Mouse (Mus musculus) lung, postnatal 4 days (tissue): ENCODE measurements at regions not wholly inside any gene's neighbourhood (a gene's known extent, or its start where the extent isn't known, plus 50 kb on each side); places are given as distances from the start of the nearest gene placed in this dataset.

ENCODE experiments used
- DNase-seq, 2 experiments: peaks; one replicate each; pipeline ENCODE4 v3.0.0; 2021

DNA sequence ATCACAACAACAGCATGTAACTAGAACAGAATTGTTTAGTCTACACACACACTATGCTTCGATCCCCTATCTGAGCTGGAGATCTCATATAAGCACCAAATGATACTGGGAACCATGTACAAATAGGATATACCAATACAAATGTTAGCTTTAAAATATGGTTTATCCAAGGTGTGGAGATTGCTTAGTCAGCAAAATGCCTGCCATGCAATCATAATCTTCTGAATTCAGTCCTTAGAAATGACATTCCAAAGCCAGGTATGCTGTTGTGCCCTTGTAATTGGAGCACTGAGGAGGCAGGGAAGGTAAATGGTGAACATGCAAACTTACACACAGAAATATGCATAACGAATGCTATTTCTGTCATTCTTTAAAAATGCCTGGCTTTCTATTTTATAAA lies 54.0 kb upstream of the Thsd7b start:
- DNase-seq, result no peak

DNA sequence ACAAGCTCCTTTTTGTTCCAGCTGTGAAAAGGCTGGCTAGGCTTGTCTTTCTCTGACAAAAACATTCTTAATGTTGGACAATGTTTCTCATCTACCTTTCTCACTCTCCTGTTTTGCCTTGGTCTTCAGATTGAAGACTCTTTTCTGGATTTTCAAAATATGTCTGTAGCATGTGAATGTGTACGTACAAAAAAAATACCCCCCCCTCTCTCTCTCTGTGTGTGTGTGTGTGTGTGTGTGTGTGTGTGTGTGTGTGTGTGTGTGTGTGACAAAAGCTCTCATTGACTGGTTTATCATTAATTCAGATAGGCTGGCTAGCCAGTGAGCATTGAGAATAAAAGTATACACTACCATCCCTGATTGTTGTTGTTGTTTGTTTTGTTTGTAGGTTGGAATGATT lies 64.3 kb upstream of the Thsd7b start:
- DNase-seq, result no peak

DNA sequence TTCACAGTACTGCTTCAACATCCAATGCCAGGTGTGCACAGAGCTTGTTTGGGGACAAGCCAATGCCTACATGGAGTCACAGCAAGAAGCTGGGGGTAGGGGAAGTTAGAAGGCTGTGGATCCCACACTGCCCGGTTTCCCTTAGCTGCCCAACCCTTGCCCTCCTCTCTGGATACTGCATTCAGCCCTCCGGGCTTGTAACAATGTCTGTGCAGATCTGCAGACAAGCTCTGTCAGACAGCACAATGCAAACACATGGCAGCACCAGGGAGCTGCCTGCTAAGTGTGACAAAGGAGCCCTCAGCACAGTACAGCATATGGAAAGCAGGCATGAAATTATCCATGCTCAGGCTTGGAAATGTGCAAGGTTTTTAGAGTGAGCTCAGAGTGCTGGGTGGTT lies 64.7 kb upstream of the Thsd7b start:
- DNase-seq, result no peak

DNA sequence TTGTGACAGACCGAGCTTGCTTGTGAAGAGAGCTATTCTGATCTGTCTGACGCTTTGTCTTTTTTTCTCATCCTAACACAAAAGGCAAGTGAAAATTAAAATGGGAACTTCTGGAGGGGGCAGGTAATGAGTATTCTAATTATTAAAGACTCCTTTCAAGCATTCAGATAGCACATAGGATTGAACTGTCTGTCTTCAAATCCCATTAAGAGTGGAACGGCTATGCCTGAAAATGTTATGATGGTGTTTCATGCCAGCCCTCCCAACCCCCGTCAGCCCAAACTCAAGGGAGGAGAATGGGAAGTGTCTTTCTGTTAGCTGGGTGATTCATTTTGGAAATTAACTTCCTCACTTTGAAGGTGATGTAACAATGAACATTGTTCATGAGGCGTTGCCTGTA lies 65.4 kb upstream of the Thsd7b start:
- no peak for DNase-seq

DNA sequence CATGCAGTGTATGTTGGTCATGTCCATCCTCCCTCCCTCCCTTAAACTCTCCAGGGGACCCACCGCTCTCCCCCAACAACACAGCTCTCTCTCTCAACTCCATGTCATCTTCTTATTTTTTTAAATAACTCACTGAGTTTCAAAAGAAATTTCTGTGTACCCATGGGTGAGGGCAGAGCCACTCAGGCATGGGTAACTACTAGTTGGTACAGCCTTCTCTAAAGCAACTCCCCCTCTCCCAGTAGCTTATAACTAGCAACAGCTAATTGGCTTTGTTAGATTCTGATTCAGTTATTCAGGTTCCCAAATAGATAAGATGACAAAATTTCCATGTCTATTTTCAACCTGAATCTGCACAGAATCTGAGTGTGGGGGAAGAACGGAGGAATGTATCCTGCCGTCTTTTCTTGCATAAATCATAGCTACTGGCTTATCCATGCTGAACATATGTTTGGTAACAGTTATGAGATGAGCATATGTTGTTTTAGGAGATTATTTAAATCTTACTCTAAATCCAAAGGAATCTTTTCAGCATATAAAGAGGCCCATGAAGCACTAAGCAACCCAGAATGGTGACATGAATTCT lies 92.8 kb upstream of the Thsd7b start:
- DNase-seq, result no peak

DNA sequence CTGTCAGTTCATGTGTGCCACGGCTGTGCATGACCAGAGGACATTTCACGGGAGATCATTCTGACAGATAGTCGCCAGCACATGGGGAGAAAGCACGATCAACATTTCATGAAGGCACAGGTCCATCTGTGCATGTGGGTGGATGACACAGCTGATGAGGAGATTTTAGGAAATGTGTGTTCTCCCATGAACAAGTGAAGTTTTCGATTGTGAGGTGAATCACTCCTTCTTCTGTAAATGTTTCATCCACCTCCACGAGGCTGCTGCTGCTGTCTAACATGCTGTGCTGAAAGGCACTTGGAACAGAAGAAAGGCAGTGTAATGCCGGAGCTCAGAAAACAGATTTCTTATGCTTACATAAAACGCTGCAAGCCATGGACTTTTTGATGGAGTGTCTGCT lies 103.2 kb upstream of the Thsd7b start:
- no peak for DNase-seq

DNA sequence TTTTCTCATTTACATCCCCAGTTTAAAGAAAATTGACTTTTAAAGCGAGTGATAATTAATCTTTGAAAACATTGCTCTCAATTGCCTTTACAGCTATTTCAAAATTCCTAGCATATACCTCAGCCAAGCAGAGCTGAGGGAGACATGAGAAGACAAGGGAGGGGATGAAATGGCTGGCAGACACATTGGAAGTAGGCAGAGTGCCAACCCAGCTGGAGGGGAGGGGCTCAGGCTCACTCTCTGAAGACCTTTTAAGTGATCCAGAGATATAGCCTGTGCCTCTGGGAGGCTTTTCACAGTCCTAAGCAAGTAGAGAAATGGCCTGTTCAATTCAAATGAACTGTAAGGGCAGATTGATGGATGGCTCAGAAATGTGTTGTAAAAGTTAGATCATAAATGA lies 122.5 kb upstream of the Thsd7b start:
- peak; percentile 44 to 75 for DNase-seq

DNA sequence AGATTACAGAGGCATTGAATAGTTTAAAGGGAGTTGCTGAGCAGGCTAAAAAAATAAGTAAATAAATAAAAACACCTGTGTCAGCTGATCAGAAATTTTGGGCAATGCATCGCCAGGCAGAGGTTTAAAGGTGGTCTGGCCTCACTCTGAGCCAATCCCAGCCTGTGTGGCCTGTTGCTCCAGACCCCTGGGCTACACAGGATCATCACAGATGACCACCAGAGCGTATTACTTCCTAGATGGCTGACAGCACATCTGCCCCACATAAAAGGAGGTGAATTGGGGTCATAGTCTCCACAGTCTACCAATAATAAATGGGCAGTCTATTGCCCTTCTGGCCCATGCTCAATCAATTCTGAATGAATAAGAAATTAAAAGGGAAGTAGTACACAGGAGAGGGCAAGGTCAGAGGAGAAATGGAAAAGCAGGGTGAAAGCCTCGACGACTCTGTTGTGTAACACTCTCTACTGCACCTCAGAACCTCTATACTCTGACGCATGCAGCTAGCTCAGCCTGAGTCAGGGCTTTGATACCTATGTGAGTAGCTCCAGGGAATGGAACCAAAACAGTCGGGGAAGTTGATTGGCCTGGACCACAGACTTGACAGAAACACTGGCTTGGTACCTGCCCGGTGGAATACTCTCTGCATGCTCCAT lies 124.2 kb upstream of the Thsd7b start:
- no peak for DNase-seq

DNA sequence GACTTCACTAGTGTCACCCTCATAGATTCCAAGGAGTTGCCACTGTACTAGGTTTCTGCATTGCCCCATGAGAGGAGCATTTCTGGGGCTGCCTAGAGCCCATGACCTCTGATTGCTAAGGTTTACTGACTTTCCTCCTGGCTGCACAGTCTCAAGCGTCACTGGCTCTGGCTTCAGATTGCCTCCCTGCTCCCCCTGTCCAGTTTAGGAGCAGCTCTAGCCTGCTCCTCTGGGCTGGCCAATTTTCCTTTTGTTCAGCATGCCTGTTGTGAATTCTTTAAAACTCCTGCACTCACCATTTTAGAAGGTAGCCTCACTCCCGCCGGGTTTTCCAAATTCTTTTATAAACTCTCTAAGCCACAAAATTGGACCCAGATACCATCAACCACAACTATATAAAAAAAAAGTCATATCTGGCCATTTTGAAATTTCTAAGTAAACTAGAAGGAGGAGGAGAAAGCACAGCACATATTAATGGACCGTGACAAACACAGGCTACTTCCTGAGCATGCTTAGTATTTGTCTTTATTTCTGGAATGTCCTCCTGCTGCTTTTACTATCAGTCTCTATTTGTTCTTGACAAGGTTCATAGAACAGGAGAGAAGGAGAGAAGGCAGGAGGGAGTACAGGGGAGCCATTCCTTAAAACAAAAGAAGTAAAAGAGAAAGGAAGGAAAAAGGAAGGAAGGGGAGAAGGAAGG lies 126.6 kb upstream of the Thsd7b start:
- DNase-seq, result no peak

DNA sequence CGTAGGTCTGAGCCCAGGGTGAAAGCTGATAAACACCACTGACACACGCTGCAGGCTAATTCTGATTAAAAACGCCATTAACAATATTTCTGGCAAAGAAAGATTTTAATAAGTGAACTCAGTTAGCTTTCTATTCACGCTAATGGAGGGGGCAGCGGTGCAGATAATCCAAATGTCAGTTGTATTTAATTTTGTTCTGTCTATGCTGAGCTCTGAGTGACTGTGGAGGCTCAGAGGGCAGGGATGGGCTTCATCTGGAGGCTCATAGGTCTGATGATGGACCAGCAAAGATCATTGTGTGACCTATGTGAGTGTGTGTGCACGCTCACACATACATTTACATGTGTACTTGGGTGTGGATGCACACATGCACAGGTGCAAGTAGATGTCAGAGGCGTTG lies 134.3 kb upstream of the Thsd7b start:
- no peak for DNase-seq

DNA sequence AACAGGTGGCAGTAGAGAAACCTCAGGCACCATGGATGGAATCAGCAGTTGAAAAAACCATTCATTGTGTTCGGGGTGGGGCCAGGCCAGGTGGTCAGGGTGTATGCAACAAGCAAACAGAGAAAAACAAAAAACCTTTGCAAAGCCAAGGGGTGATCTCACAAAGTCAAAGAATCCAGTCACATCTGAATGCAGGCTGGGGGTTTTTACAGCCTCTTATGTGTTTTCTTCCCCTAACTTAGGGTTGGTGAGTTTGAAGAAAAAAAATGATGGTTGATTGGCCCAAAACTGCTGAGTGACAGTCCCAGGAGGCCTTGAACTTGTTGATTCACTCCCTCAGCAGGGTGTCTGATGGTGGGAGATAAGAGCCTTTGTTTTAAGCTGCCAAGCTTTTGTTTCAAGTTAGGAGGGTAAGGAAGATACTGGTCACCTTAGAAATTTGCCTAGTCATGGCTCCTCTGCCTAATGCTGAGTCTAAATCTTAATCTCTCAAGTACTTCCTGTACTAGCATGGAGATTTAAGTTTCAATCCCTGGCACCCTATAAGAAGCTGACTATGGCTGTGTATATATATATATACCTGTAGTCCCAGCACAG lies 166.0 kb upstream of the Thsd7b start:
- no peak for DNase-seq

DNA sequence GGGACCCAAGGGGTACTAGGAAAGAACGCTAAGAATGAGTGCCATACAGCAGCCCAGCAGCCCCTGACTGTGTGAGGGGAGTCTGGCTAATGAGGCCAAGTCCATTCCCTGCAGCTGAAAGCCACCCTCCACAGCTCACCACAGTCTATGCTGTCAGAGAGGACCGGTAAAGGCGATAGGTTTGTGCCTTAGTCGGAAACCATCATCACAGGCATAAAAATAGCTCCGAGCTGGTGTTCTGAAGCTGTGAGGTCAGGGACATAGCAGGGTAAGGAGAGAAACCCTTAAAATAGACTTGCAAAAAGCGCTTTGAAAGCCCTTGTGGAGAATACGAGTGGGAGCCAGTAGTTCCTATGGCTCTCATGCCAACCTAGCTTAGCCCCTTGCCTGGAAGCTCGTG lies 172.1 kb upstream of the Thsd7b start:
- no peak for DNase-seq

DNA sequence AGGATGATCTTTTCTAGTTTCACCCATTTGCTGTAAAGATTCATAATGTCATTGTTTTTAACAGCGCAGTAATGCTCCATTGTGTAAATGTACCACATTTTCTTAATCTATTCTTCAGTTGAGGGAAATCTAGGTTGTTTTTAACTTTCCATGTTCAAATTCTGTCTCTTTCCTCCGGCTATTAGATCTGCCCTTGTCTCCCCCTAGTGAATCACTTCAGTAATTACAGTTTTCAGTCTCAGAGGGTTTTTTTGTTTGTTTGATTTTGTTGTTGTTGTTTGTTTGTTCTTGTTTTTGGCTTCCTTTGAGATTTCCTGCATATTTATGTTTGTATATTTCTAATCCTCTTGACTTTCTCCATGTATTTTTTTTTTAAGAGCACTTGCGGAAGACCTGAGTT lies 194.8 kb upstream of the Thsd7b start:
- DNase-seq, result no peak

DNA sequence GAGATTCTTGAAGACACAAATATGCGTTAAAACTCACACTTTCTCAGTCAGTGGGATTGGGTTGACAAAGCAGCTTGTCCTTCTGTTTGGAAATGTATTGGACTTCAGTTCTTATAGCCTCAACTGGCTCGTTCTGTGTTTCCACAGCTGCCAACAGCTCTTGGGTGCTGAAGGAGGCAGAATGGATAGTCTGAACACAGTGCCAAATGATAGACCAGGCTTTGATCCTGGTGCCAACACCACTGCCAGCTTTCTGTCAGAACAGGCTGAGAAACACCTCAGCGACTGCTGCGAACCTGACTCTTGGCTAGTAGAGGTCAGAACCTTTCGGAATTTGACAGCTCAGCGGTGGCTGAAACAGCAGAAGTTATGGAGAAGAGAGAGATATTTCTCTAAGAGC lies 215.9 kb upstream of the Thsd7b start:
- DNase-seq, result peak; percentile 8 to 65

DNA sequence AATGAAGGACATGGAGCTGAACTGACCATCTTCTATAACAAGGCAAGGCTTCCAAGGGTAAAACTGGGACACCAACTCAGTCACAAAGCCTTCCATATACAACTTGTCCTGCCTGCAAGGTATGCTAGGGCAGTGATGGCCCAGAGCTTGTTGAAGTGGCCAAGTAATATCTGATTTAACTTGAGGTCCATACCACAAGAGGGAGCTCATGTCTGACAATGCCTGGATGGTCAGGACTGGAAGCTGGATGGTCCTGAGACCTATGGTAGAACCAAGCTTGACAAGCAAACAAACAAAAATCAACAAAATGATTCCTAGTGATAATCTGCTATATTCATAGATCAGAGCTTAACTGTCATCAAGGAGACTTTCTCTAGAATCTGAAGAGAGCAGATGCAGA lies 217.8 kb upstream of the Thsd7b start:
- DNase-seq, result no peak

DNA sequence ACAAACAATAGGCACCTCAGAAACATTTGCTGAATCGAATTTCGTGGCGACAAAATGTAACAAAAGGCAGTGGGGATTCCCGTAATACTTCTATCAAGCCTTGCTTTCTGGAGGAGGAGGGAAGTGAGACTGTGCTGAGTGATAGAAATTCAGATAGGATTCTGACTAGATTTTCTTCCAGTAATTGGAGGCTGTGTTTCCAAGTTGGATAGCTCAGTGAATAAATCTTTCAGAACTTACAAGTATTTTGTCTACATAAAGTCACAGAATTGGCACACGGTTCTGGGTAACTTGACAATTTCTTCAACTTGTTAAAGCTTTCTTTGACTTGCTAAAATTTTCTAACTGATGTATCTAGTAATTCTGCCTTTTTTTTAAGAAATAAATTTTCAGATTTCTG lies 239.4 kb upstream of the Thsd7b start:
- no peak for DNase-seq

DNA sequence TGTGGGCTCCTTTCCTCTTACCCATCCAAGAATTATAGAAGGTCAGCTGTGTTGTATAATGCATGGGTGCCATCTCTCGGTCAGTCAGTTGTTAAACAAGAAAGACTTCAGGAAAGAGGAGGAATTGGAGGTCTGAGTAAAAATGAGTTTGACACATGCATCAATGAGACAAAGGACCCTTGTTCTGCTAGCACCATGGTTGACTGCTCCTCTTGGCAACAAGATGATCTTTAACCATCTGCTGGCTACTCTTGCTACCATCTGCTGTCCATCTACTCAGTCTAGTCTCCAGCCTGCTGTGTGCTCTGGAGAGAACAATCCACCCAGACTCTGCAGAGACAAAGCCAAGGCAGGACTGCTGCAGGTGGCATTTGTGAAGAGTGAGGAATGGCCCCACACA lies 267.2 kb upstream of the Thsd7b start:
- DNase-seq, result no peak

DNA sequence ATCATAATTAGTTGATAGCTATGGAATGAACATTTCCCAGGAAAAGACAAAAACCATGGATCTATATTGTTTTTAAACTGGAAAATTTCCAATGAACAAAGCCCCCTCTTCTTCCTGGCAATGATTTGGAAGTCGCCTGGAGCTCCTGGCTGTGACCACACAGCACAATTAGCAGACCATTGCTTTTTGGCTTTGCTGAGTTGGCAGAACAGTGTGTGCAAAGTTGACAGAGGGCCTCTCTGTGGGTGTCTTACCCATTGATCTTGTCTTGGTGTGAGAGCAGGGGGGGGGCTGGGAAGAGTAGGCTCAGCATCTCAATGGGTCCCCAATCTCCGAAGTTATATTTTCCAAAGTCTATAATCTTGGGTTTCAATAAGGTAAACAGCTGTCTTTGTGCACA lies 270.8 kb upstream of the Thsd7b start:
- DNase-seq, result no peak

DNA sequence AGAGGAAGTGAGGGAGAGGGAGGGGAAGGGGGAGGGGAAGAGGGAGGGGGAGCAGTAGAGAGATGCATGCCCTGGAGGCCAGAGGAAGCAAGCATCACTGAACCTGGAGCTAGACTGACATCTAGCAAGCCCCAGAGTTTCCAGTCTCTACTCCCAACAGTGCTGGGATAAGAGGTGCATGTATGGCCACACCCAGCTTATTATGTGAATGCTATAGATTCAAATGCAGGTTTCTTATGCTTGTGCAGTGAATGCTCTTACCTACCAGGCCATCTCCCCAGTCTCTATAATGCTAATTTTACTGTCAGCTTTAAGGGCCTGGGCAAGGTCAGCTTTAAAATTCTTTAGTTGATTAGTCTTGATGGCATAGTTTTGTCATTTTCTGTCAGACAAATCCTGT lies 271.3 kb upstream of the Thsd7b start:
- no peak for DNase-seq

DNA sequence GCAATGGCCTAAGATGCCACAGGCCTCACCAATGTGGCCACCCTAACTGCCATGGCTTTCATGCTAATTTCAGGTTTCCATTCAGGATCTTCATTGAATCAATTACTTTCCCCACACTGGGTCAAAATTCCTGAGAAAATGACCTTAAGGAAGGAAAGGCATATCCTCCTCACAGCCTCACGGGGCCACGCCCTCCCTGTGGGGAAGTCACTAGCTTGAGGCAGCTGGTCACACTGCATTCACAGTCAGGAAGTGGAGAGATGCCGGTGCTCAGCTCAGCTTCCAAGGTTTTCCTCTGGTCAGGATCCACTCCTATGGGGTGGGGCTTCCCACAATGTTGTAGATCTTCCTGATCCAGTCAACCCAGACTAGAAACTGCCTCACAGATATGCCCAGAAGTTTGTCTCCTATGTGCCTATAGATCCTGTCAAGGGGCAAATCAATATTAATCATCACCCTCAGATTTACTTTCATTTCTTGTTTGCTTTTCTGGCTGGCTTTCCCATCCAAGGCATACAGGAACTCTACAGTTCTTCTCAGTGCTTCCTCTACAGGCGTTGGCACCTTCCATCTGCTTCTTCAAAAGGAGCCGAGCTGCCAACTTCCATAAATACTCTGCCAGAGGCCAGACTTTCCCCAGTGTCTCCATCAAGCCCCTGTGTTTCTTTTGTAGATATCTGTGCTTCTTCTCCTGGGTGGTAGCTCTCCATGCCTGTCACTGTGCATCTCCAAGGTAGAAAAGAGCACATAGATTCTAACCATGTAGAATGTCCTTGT lies 273.2 kb upstream of the Thsd7b start:
- DNase-seq, result no peak

DNA sequence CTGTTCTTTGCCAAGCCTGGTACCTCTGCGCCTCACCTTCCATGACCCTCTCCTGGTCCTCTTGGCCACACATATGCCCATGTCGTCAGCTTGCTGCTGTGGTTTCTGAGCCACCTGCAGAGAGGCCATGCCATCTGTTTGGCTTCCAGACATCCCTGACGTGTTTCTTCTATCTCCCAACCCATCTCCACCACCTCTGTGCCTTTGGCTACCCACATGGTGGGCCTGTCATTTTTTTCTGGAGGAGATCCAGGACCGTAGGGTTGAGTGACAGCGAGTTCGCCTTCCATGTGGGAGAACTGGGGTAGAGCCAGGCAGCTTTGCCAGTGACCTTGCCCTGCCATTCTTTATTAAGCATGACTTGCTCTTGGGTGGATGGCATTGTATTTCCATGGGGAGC lies 278.4 kb upstream of the Thsd7b start:
- DNase-seq, result no peak

DNA sequence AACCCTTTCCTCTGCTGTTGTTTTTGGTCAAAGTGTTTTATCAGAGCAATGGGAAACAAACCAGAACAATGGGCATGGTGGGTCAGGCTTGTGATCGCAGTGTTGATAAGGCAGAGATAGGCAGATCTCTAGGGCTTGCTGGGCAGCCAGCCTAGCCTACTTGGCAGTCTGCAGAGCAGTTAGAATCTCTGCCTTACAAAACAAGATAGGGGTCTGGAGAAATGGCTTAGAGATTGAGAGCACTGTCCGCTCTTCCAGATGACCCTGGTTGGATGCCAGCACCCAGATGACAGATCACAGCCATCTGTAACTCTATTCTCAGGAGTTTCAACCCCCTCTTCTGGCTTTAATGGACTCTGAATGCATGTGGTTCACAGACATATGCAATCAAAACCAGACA lies 289.7 kb upstream of the Thsd7b start:
- DNase-seq, result peak in 1 of 2 experiments; percentile 51

DNA sequence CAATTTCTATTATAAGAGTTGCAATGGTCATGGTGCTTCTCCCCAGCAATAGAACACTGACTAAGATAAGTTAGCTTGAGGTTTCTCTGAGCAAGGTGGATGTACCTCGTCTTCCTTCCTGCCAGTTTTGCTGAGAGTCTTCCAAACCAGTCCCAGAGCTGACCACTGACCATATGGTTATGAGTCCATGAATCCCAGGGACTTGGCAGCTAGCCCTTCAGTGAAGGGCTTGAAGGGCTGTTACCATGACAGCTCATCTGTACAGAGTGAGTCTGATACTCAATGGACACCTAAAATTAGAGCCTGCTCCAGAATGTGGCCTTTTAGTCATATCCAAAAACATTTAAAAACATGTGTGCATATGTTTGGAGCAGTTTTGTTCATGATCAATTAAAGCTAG lies 297.5 kb upstream of the Thsd7b start:
- DNase-seq, result no peak

DNA sequence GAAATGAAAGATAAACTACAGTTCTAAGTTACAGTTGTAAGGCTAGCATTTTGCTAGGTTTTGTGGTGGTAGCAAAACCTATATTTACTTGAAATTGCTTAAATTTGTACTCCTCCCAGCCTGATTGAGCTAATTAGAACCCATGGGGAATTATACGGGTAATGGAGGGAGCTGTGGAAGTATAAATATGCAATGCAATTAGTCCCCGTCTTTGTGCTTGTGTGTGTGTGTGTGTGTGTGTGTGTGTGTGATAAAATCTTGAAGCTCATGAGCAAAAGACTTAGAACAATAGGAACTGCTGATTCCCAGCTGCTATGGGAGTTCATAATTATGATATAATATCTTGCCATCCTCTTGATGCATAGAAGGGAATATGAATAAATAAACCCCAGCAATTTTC lies 321.7 kb upstream of the Thsd7b start:
- no peak for DNase-seq
